11 mouse cellular contexts compared by ENCODE assay signal in the genomic region with DNA sequence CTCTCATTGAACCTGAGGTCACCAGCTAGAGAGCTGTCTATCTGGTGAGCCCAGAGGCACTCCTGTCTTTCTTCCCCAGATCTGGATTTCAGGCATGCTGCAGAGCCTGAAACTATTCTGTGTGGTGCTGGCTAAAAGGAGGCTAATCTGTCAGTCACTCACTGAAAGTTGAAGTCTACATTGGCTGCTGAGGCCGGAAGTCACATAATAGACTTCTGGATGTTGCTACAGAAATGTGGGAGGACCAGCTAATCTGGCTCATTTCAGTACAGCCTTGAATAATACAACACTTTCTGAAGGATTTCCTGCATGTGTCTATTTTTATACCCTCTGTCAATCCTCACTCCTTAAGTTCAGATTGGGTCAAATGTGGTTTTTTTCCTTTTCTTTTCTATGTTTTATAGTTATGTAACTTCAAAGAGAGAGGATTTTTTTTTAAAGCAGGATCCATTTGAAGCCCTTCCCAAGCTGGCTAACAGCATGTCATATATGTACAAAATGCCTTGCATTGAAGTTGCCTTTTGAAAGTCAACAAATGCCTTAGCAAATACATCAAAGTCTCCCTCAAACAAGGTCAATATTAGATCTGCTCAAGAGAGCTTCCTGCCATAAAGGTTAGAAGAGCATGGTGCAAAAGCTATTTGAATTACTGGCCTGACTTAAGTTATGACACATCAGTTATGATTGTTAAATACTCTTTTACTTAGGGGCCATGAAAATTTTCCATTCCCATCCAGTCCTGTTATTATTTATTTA.
A peak's percentile ranks its signal among the peaks of the same experiment; 100 is the strongest.
DNase-seq lines count a peak whose midpoint lies in the region; ATAC-seq lines count a peak whose summit lies in the region.
"Had no signal": no experiment of that assay in that cellular context is flagged by ENCODE, and none has a peak within 500 bp of the region (broad histone marks: within the 10 kb centered on the region; RNA-seq: fewer than 3 reads in every experiment).

No protein-coding gene starts in this region.

- no peaks in the 10 kb centered on the region for H3K36me3 ChIP-seq in heart, embryonic 11.5 days (ENCODE audit: control insufficient read depth, insufficient read depth, low read length)

- no peaks in the 10 kb centered on the region for H3K4me1 ChIP-seq in heart, embryonic 11.5 days (ENCODE audit: control insufficient read depth, insufficient read depth, low read length)

- no peak overlapping the region for H3K9ac ChIP-seq in heart, embryonic 11.5 days (ENCODE audit: low read depth, low read length)

- intact Hi-C loops in heart, postnatal 36 days (cut with DNase I) = no loop called here

- H3K4me3 ChIP-seq in heart, embryonic 11.5 days (ENCODE audit: low read depth, low read length) = no peak overlapping the region

- H3K4me2 ChIP-seq in heart, embryonic 11.5 days = no peak overlapping the region
- H3K4me2 ChIP-seq: liver, embryonic 11.5 days had no signal

- H3K27me3 ChIP-seq in heart, embryonic 11.5 days (ENCODE audit: control insufficient read depth, insufficient read depth, low read length) = no peaks in the 10 kb centered on the region

- WGBS in heart, embryonic 11.5 days (ENCODE audit: insufficient replicate concordance) = 58% methylated on average over 1 of the region's 1 CpGs

- peak; percentile 93 for DNase-seq in heart, adult 11 months
- DNase-seq in brain, adult 2 months (ENCODE audit: low read depth, low spot score) = peak; percentile 59
- peak; percentile 2 to 5 for DNase-seq in heart, postnatal 36 days
- peak; percentile 9 for DNase-seq in lung, postnatal 14 days
- DNase-seq in cerebellum, postnatal 36 days = no peak
- DNase-seq in ovary, postnatal 10 days (ENCODE audit: low spot score) = no peak
- no peak for DNase-seq in urinary bladder, adult 18-20 months (ENCODE audit: low spot score in 2 of 2)
- DNase-seq: gastrocnemius, postnatal 14 days; midbrain, embryonic 14.5 days had no signal

- H3K27ac ChIP-seq in heart, embryonic 11.5 days (ENCODE audit: low read depth, low read length) = no peak overlapping the region

- no peak for ATAC-seq in heart, embryonic 11.5 days (replicated peaks; ENCODE audit: insufficient number of reproducible peaks, low FRiP score, low TSS enrichment)

- H3K9me3 ChIP-seq in heart, embryonic 11.5 days (replicated peaks; ENCODE audit: control insufficient read depth, low read length) = no peaks in the 10 kb centered on the region

Comparison
In these comparisons a context has a peak if more than half of its experiments do, and no peak if none do; other contexts are left out.
1. DNase-seq: peak in heart, adult 11 months (single experiment), brain, adult 2 months (single experiment), heart, postnatal 36 days (2 of 2) and lung, postnatal 14 days (single experiment); none in cerebellum, postnatal 36 days (0 of 2), ovary, postnatal 10 days (single experiment) and urinary bladder, adult 18-20 months (0 of 2).